Mouse (Mus musculus) activated CD4-positive, CD25-positive, alpha-beta regulatory T cell, adult 9 weeks (primary cell): ENCODE results near the gene 2310002L09Rik. TPM values are rescaled to one million over a fixed set of nuclear protein-coding genes. Genes with fewer than 3 reads are reported as not detected.

ENCODE experiments used
- polyA plus RNA-seq: library from polyadenylated mRNA; unstranded; fragments of 100-300 nt; shearing (Covaris generic); gene quantifications from one replicate; pipeline ENCODE4 v1.2.1, GENCODE M21; 2017

Gene 2310002L09Rik
- not detected for polyA plus RNA-seq

DNA sequence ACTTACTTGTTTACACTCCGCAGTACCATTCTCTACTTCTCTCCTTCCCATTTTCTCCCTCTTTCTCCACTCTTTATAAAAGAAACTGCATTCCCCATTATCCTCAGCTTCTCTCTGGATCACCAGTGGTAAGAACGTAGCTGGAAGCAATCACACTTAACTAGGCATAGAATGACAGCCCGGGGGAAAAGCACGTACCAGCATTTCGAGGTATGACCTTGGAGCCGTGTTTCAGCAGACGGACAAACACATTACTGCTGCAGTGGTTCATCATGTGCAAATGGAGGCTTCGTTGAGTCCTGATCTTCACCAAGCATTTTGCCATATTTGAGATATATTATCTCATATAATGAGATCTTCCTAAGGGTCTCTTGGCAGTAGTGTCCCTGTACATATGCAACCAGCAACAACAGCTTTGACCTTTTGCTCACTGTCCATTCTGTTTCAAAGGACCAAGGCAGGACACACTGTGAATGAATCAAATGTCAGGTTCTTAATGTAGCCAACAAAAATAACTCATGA, at the start of gene 2310002L09Rik:
Gene 2310002L09Rik, minus strand, starts transcription at position 472 of the 522 bp plus-strand sequence.

DNA sequence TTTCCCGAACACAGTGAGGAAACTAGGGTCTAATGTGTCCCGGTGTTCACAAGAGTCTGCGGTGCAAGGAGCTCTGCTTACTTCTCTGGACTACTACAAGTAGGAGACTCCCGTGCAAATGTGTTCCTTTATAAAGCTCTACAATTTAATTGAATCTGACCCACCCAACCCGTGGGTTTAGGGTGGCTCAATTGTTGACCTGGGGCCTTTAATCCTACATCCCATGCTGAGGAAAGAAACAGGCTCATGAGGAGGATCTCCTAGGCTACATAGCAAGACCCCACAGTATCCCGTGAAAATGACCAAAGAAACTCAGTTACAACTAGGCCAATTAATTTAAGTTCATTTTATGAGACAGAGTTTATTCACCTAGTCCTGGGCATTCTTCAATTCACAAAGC, 30.0 kb downstream of the 2310002L09Rik start, which contains the start of gene Gm11756:
Gene Gm11756, minus strand, starts transcription at position 101 of the 400 bp plus-strand sequence.

DNA sequence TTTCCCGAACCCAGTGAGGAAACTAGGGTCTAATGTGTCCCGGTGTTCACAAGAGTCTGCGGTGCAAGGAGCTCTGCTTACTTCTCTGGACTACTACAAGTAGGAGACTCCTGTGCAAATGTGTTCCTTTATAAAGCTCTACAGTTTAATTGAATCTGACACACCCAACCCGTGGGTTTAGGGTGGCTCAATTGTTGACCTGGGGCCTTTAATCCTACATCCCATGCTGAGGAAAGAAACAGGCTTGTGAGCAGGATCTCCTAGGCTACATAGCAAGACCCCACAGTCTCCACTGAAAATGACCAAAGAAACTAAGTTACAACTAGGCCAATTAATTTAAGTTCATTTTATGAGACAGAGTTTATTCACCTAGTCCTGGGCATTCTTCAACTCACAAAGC, 44.8 kb downstream of the 2310002L09Rik start, which contains the start of gene Gm13871:
Gene Gm13871, minus strand, starts transcription at position 101 of the 400 bp plus-strand sequence.

DNA sequence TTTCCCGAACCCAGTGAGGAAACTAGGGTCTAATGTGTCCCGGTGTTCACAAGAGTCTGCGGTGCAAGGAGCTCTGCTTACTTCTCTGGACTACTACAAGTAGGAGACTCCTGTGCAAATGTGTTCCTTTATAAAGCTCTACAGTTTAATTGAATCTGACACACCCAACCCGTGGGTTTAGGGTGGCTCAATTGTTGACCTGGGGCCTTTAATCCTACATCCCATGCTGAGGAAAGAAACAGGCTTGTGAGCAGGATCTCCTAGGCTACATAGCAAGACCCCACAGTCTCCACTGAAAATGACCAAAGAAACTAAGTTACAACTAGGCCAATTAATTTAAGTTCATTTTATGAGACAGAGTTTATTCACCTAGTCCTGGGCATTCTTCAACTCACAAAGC, 59.6 kb downstream of the 2310002L09Rik start, which contains the start of gene Gm11757:
Gene Gm11757, minus strand, starts transcription at position 101 of the 400 bp plus-strand sequence.

Other genes starting within 250 kb of the 2310002L09Rik start
- gene Rasef, start 159.9 kb downstream of the 2310002L09Rik start, polyA plus RNA-seq: not detected
- not detected for gene Gm11758, start 74.6 kb downstream of the 2310002L09Rik start, polyA plus RNA-seq
- not detected for gene Gm11757, start 59.7 kb downstream of the 2310002L09Rik start, polyA plus RNA-seq
- not detected for gene Gm13871, start 44.9 kb downstream of the 2310002L09Rik start, polyA plus RNA-seq
- gene Gm11756, start 30.1 kb downstream of the 2310002L09Rik start, polyA plus RNA-seq: not detected
- not detected for gene Frmd3, start 62.6 kb upstream of the 2310002L09Rik start, polyA plus RNA-seq